Mouse (Mus musculus) intestine, postnatal 0 days (tissue): ENCODE measurements at regions not wholly inside any gene's neighbourhood (a gene's known extent, or its start where the extent isn't known, plus 50 kb on each side); places are given as distances from the start of the nearest gene placed in this dataset.

ENCODE experiments used
- ATAC-seq: fragments of 200-750 bp; cut with Nextera tagmentation; 2 replicates; pipeline ENCODE4 v1.8.0; 2017; ENCODE audit warnings: mild to moderate bottlenecking, moderate TSS enrichment, moderate library complexity
- H3K27ac ChIP-seq: fragments of 300-500 bp; sonication (generic); 2 replicates; pipeline ENCODE4 v1.5.1; 2014; ENCODE audit warnings: mild to moderate bottlenecking, low read depth, low read length, moderate library complexity
- H3K27me3 ChIP-seq: fragments of 300-500 bp; sonication (generic); replicated peaks from 2 replicates; pipeline ENCODE4 v1.6.1; 2014; ENCODE audit warnings: low read length, mixed read lengths; ENCODE audit not compliant: control insufficient read depth, insufficient read depth
- H3K36me3 ChIP-seq: fragments of 300-500 bp; sonication (generic); 2 replicates; pipeline ENCODE4 v1.6.1; 2014; ENCODE audit warnings: mild to moderate bottlenecking, moderate library complexity; ENCODE audit not compliant: control insufficient read depth, insufficient read depth
- H3K4me1 ChIP-seq: fragments of 300-500 bp; sonication (generic); replicated peaks from 2 replicates; pipeline ENCODE4 v1.6.1; 2014; ENCODE audit warnings: antibody characterized with exemption, low read length, mixed read lengths; ENCODE audit not compliant: control insufficient read depth, insufficient read depth
- H3K4me2 ChIP-seq: fragments of 300-500 bp; sonication (generic); replicated peaks from 2 replicates; pipeline ENCODE4 v1.6.1; 2014; ENCODE audit warnings: low read depth, mild to moderate bottlenecking, moderate library complexity
- H3K4me3 ChIP-seq: fragments of 300-500 bp; sonication (generic); 2 replicates; pipeline ENCODE4 v1.5.1; 2014; ENCODE audit warnings: low read depth, low read length
- H3K9ac ChIP-seq: fragments of 300-500 bp; sonication (generic); 2 replicates; pipeline ENCODE4 v1.6.1; 2014; ENCODE audit warnings: mild to moderate bottlenecking, low read depth, low read length
- H3K9me3 ChIP-seq: fragments of 300-500 bp; sonication (generic); 2 replicates; pipeline ENCODE4 v1.6.1; 2016; ENCODE audit warnings: mixed run types; ENCODE audit not compliant: control insufficient read depth
- CTCF ChIP-seq: sonication (generic); IDR thresholded peaks from 2 replicates; pipeline ENCODE4 v1.5.1; 2016; ENCODE audit warnings: low read depth, mild to moderate bottlenecking, control low read depth, antibody characterized with exemption, moderate library complexity
- WGBS: fragments of 180-500 bp; shearing (Covaris S2); extraction: QIAGEN DNeasy Blood & Tissue Kit; methylation state at CpG from one replicate; pipeline ENCODE4 v1.1.7; 2014; 5-methylcytosine and 5-hydroxymethylcytosine counted together

GRCm38 (mm10) chr1:55807028-55807427 lies 401.3 kb downstream of the Plcl1 start:
- Histone ChIP-seq H3K27ac (no peak overlapping the region), H3K4me2 (no peak overlapping the region), H3K9me3 (no peaks in the 10 kb centered on the region), H3K27me3 (no peaks in the 10 kb centered on the region), H3K4me1 (no peaks in the 10 kb centered on the region; the same call in 1 of the 2 replicates), H3K36me3 (no peaks in the 10 kb centered on the region), H3K4me3 (no peak overlapping the region), H3K9ac (no peak overlapping the region)
- 52% methylated on average over 5 of the region's 5 CpGs for WGBS
- no peak for TF ChIP-seq CTCF
- ATAC-seq, result no peak

- Histone ChIP-seq H3K36me3 (no peaks in the 10 kb centered on the region), H3K4me1 (no peaks in the 10 kb centered on the region; the same call in 1 of the 2 replicates), H3K9me3 (no peaks in the 10 kb centered on the region), H3K27me3 (no peaks in the 10 kb centered on the region), H3K4me2 (no peak overlapping the region), H3K4me3 (no peak overlapping the region), H3K27ac (no peak overlapping the region), H3K9ac (no peak overlapping the region)
- WGBS, result 81% methylated on average over 7 of the region's 7 CpGs
- ATAC-seq, result no peak
- no peak for TF ChIP-seq CTCF
These were observed 403.2 kb downstream of the Plcl1 start for GRCm38 (mm10) chr1:55808724-55809519.

GRCm38 (mm10) chr1:55812486-55812885 lies 406.8 kb downstream of the Plcl1 start:
- Histone ChIP-seq H3K27me3 (no peaks in the 10 kb centered on the region), H3K9ac (no peak overlapping the region), H3K4me2 (no peak overlapping the region), H3K27ac (no peak overlapping the region), H3K9me3 (no peaks in the 10 kb centered on the region), H3K4me3 (no peak overlapping the region), H3K4me1 (no peaks in the 10 kb centered on the region; the same call in 1 of the 2 replicates), H3K36me3 (no peaks in the 10 kb centered on the region)
- TF ChIP-seq CTCF, result no peak
- no peak for ATAC-seq
- 60% methylated on average over 1 of the region's 1 CpGs for WGBS

- no peak for ATAC-seq
- no peak for TF ChIP-seq CTCF
These were observed 415.3 kb downstream of the Plcl1 start for GRCm38 (mm10) chr1:55820866-55821500.

GRCm38 (mm10) chr1:55822599-55822998 lies 416.9 kb downstream of the Plcl1 start:
- no peaks in the 10 kb centered on the region for H3K4me1 ChIP-seq
- 78% methylated on average over 4 of the region's 4 CpGs for WGBS
- no peak for TF ChIP-seq CTCF
- H3K9ac ChIP-seq, result no peak overlapping the region
- no peak overlapping the region for H3K27ac ChIP-seq
- ATAC-seq, result no peak
- H3K4me2 ChIP-seq, result no peak overlapping the region
- no peak overlapping the region for H3K4me3 ChIP-seq
- H3K9me3 ChIP-seq, result no peaks in the 10 kb centered on the region
- H3K27me3 ChIP-seq, result no peaks in the 10 kb centered on the region
- H3K36me3 ChIP-seq, result no peaks in the 10 kb centered on the region

More at GRCm38 (mm10) chr1:55820866-55821500, 415.3 kb downstream of the Plcl1 start:
- H3K4me2 ChIP-seq, result no peak overlapping the region
- H3K9me3 ChIP-seq, result no peaks in the 10 kb centered on the region
- no peak overlapping the region for H3K9ac ChIP-seq
- no peak overlapping the region for H3K27ac ChIP-seq
- 85% methylated on average over 3 of the region's 3 CpGs for WGBS
- H3K4me1 ChIP-seq, result no peaks in the 10 kb centered on the region
- no peaks in the 10 kb centered on the region for H3K27me3 ChIP-seq
- no peaks in the 10 kb centered on the region for H3K36me3 ChIP-seq
- no peak overlapping the region for H3K4me3 ChIP-seq

- Histone ChIP-seq H3K4me3 (no peak overlapping the region), H3K36me3 (no peaks in the 10 kb centered on the region), H3K9ac (no peak overlapping the region), H3K9me3 (no peaks in the 10 kb centered on the region), H3K27me3 (no peaks in the 10 kb centered on the region), H3K4me1 (no peaks in the 10 kb centered on the region), H3K4me2 (no peak overlapping the region), H3K27ac (no peak overlapping the region)
- no peak for ATAC-seq
- no peak for TF ChIP-seq CTCF
These were observed 421.5 kb downstream of the Plcl1 start for GRCm38 (mm10) chr1:55827191-55827590.
